Mouse (Mus musculus) hindbrain, embryonic 13.5 days (tissue): ENCODE data around the gene Ccdc144b. TPM values are rescaled to one million over a fixed set of nuclear protein-coding genes. Genes with fewer than 3 reads are reported as not detected.

Experiments
- ATAC-seq: fragments of 200-750 bp; cut with Nextera tagmentation; 2 replicates; pipeline ENCODE4 v1.8.0; 2017; ENCODE audit warnings: moderate TSS enrichment; ENCODE audit not compliant: low FRiP score
- H3K27ac ChIP-seq: fragments of 300-500 bp; sonication (generic); 2 replicates; pipeline ENCODE4 v1.5.1; 2015; ENCODE audit warnings: inconsistent platforms, mild to moderate bottlenecking, moderate library complexity
- H3K27me3 ChIP-seq: fragments of 300-500 bp; sonication (generic); 2 replicates; pipeline ENCODE4 v1.6.1; 2015; ENCODE audit warnings: mild to moderate bottlenecking, inconsistent platforms
- H3K36me3 ChIP-seq: fragments of 300-500 bp; sonication (generic); 2 replicates; pipeline ENCODE4 v1.6.1; 2015; ENCODE audit warnings: mild to moderate bottlenecking, inconsistent platforms
- H3K4me1 ChIP-seq: fragments of 300-500 bp; sonication (generic); replicated peaks from 2 replicates; pipeline ENCODE4 v1.6.1; 2015; ENCODE audit warnings: inconsistent platforms
- H3K4me2 ChIP-seq: fragments of 300-500 bp; sonication (generic); 2 replicates; pipeline ENCODE4 v1.6.1; 2015; ENCODE audit warnings: inconsistent platforms, mild to moderate bottlenecking, moderate library complexity
- H3K4me3 ChIP-seq: fragments of 300-500 bp; sonication (generic); 2 replicates; pipeline ENCODE4 v1.5.1; 2015; ENCODE audit warnings: mild to moderate bottlenecking, inconsistent platforms
- H3K9ac ChIP-seq: fragments of 300-500 bp; sonication (generic); 2 replicates; pipeline ENCODE4 v1.6.1; 2015; ENCODE audit warnings: mild to moderate bottlenecking, inconsistent platforms
- H3K9me3 ChIP-seq: fragments of 300-500 bp; sonication (generic); 2 replicates; pipeline ENCODE4 v1.6.1; 2016; ENCODE audit warnings: inconsistent platforms
- WGBS: fragments of 180-500 bp; shearing (Covaris S2); methylation state at CpG from one replicate; pipeline ENCODE4 v1.1.7; 2015; 5-methylcytosine and 5-hydroxymethylcytosine counted together
- polyA plus RNA-seq: library from polyadenylated mRNA; unstranded; fragments of >200 nt; fragmentation: Nextera tagmentation; extraction: Ambion mirVana; gene quantifications from 2 replicates; pipeline ENCODE4 v1.2.1, GENCODE M21; 2015

Ccdc144b gene
- not detected in 2 replicates for polyA plus RNA-seq

DNA sequence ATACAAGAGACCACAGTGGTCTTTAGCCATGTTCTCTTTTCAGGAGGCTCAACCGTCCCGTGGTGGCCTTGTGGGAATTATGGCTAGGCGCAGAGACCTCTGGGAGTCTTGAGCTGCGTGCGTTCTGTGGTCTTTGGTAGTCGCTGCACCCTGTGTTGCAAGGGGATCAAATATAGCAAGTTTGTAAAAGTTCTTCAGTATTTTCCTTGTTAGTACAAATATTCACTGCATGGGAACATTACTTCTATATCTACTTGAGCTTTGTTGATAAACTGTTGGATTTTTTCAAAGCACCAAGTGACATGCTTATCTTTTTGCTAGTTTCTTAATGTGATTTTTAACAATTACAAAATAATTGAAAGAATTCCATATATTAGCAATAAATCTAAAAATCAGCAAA is at the start of gene Ccdc144b:
Ccdc144b (minus strand) TSS at position 101 of the 400 bp plus-strand sequence.
- no peaks in the 10 kb centered on the region for H3K27me3 ChIP-seq
- H3K27ac ChIP-seq: no peak within 1 kb of the TSS
- 95% methylated on average over 6 of the region's 6 CpGs for WGBS
- H3K4me3 ChIP-seq: no peak within 1 kb of the TSS
- H3K9me3 ChIP-seq: no peaks in the 10 kb centered on the region
- H3K9ac ChIP-seq: no peak within 1 kb of the TSS
- no peaks in the 10 kb centered on the region for H3K36me3 ChIP-seq
- no peak for ATAC-seq
- H3K4me1 ChIP-seq: no peaks in the 10 kb centered on the region
- H3K4me2 ChIP-seq: no peak within 1 kb of the TSS

DNA sequence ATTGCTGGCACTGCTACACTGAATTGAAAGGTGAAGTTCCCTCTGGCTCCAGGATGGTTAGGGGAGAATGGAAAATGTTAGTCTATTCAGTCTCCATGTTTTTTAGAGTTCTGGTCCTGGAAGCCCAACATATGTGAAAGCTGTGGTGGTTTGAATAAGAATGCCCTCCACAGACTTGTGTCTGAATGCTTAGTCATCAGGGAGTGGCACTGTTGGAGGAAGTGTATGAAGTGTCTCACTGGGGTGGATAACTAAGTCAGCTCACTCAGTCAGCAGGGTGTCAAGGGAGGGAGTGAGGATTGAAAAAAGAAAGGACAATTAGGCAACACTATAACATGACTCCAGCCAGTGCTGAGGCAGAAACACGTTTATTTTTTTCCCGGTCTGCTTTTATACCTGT is 42.0 kb upstream of the Ccdc144b start:
- Histone ChIP-seq H3K27ac (no peak overlapping the region), H3K9ac (no peak overlapping the region), H3K9me3 (no peaks in the 10 kb centered on the region), H3K4me1 (no peaks in the 10 kb centered on the region), H3K36me3 (peaks cover 20% of the 10 kb centered on the region), H3K4me3 (no peak overlapping the region), H3K27me3 (no peaks in the 10 kb centered on the region), H3K4me2 (no peak overlapping the region)
- ATAC-seq: no peak
- 84% methylated on average over 2 of the region's 2 CpGs for WGBS

DNA sequence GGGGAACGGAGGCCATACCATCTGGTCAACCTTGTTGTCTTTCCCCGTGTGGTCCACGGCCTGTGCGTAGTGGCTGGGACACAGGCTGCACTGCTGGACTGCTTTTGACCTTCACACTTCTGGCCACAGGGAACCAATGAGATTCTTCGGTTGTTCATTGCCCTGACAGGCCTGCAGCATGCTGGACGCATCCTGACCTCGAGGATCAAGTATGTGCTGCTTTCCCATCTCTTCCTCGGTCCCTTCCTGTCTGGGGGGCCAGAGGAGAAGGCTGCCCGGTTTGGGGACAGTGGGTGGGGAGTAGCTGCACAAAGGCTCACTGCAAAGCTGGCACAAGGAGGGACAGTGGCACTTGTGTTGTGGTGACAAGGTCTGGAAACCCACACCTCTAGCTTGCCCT is 34.2 kb upstream of the Ccdc144b start:
- H3K9ac ChIP-seq: no peak overlapping the region
- H3K4me3 ChIP-seq: no peak overlapping the region
- no peak overlapping the region for H3K27ac ChIP-seq
- no peaks in the 10 kb centered on the region for H3K27me3 ChIP-seq
- no peaks in the 10 kb centered on the region for H3K4me1 ChIP-seq
- WGBS: 95% methylated on average over 9 of the region's 9 CpGs
- no peak overlapping the region for H3K4me2 ChIP-seq
- H3K36me3 ChIP-seq: peaks cover 90% of the 10 kb centered on the region
- no peaks in the 10 kb centered on the region for H3K9me3 ChIP-seq
- no peak for ATAC-seq

DNA sequence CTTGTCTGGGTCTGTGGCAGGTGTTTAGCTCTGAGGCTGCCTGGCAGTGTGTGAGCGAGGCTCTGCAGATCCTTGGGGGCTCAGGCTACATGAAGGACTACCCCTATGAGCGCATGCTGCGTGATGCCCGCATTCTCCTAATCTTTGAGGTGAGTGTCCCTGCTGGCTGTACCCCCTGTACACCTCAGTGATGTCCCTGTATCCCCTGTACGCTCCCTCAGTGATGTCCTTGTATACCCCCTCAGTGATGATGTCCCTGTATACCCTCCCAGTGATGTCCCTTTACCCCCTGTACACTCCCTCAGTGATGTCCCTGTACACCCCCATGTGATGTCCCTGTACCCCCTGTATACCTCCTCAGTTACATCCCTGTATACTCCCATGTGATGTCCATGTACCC is 32.0 kb upstream of the Ccdc144b start:
- no peaks in the 10 kb centered on the region for H3K4me1 ChIP-seq
- no peak overlapping the region for H3K4me2 ChIP-seq
- peaks cover 96% of the 10 kb centered on the region for H3K36me3 ChIP-seq
- 96% methylated on average over 5 of the region's 5 CpGs for WGBS
- no peak overlapping the region for H3K4me3 ChIP-seq
- H3K27me3 ChIP-seq: no peaks in the 10 kb centered on the region
- no peak overlapping the region for H3K9ac ChIP-seq
- no peak overlapping the region for H3K27ac ChIP-seq
- 0 out of 2 replicates have a peak, but pooled peaks have one; percentile 38 for ATAC-seq
- H3K9me3 ChIP-seq: no peaks in the 10 kb centered on the region

DNA sequence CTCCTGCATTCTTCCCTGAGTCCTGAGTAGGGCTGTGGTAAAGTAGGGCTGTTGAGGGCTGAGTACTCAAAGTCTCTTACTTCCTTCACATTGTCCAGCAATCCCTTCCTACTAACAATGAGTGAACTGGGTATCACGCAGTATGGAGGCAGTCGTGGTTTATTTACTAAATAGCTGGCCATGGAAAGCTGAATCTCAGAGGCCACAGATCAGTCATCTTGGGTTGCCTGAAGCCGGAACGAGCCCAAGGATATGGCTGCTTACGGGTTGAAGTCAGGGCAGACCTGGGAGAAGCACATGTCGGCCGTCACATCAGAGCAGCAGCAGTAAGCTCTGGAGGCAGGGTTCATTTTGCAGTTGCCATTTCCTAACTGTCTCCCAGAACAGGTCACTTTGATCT is 30.0 kb upstream of the Ccdc144b start:
- no peak overlapping the region for H3K4me2 ChIP-seq
- H3K9me3 ChIP-seq: no peaks in the 10 kb centered on the region
- H3K27ac ChIP-seq: no peak overlapping the region
- no peak overlapping the region for H3K9ac ChIP-seq
- WGBS: 97% methylated on average over 7 of the region's 7 CpGs
- no peaks in the 10 kb centered on the region for H3K27me3 ChIP-seq
- no peak overlapping the region for H3K4me3 ChIP-seq
- no peak for ATAC-seq
- no peaks in the 10 kb centered on the region for H3K4me1 ChIP-seq
- H3K36me3 ChIP-seq: peaks cover 96% of the 10 kb centered on the region

DNA sequence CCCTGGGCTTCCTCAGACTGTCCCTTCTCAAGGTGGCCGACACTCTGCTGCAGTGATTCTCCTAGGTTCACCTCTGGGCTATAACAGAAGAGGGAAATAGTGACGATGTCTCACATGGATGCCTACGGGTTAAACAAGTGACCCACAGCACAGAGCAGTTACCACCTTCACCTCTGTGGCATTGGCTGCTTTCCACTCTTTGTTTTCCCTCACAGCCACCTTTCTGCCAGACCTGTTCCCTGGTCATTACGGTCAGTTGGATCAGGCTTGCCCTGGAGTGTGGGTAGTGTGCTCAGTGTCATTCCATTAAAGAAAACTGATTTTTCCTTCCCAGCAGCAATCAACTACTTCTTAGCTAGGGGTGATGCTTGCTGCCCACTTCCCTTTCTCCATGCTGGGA is 29.5 kb upstream of the Ccdc144b start:
- Histone ChIP-seq H3K4me3 (no peak overlapping the region), H3K4me2 (no peak overlapping the region), H3K9ac (no peak overlapping the region), H3K9me3 (no peaks in the 10 kb centered on the region), H3K36me3 (peaks cover 96% of the 10 kb centered on the region), H3K27me3 (no peaks in the 10 kb centered on the region), H3K4me1 (no peaks in the 10 kb centered on the region), H3K27ac (no peak overlapping the region)
- 97% methylated on average over 4 of the region's 4 CpGs for WGBS
- ATAC-seq: no peak

DNA sequence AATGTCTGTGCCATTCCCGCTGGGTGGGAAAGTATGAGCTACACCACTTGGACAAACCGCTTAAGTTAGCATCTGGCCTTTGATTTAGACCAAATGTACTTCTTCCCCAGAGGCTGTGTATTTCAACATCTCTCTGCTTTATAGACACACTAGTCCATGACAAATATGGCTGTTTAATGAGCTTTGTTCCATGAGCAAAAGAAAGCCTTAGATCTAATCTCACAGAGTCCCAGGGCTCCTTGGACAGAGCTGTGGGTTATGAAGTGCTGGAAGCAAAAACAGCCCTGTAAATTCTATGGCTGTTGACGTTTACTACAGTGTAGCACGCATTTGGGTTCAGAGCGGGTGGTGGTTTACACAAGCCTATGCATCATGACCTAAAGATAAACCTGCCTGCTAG is 27.4 kb upstream of the Ccdc144b start:
- H3K27ac ChIP-seq: no peak overlapping the region
- H3K4me3 ChIP-seq: no peak overlapping the region
- no peak overlapping the region for H3K9ac ChIP-seq
- ATAC-seq: no peak
- no peaks in the 10 kb centered on the region for H3K4me1 ChIP-seq
- 96% methylated on average over 5 of the region's 5 CpGs for WGBS
- H3K27me3 ChIP-seq: no peaks in the 10 kb centered on the region
- peaks cover 96% of the 10 kb centered on the region for H3K36me3 ChIP-seq
- H3K9me3 ChIP-seq: no peaks in the 10 kb centered on the region
- H3K4me2 ChIP-seq: no peak overlapping the region

DNA sequence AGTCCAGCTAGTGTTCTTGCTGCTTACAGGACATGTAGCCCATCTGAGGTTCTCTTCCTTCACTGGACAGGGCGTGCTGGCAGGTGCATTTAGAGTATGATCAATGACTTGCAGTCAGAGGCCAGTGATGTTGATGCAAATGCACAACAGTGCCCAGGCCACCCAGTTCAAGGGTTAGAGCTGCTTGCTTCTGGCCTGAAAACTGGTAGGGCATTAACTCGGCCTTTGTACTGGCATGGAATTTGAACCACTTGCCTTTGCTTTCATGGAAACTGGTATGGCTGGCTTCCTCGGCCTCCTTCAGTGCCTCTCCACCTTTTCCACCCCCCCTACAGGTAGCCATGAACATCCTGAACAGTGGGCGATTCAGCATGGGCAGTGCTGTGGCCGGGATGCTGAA is 26.5 kb upstream of the Ccdc144b start:
- WGBS: 90% methylated on average over 5 of the region's 5 CpGs

DNA sequence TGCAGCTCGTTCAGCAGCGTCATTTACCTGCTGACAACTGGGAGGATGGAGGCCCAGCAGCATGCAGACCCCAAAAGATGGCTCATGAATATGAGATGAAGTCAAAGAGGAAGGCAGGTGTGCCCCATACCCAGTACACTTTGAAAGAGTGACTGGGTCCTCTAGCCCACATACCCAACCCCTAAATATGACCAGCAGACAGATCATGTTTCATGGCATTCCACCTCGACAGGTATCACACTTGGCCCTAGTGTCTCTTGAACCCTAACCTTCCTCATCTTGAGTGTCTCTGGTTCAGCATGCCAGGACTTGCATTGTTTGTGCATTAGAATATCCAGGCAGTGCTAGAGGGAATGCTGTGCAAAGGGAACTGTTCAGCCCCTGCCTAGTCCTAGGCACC is 24.0 kb upstream of the Ccdc144b start:
- Histone ChIP-seq H3K9me3 (no peaks in the 10 kb centered on the region), H3K9ac (no peak overlapping the region), H3K27me3 (no peaks in the 10 kb centered on the region), H3K36me3 (peaks cover 91% of the 10 kb centered on the region), H3K4me1 (no peaks in the 10 kb centered on the region), H3K27ac (no peak overlapping the region), H3K4me3 (no peak overlapping the region), H3K4me2 (no peak overlapping the region)
- no peak for ATAC-seq
- 96% methylated on average over 3 of the region's 3 CpGs for WGBS

More for the DNA sequence above, 26.5 kb upstream of the Ccdc144b start:
- no peaks in the 10 kb centered on the region for H3K4me1 ChIP-seq
- no peak overlapping the region for H3K4me2 ChIP-seq
- H3K36me3 ChIP-seq: peaks cover 96% of the 10 kb centered on the region
- no peak overlapping the region for H3K9ac ChIP-seq
- H3K27me3 ChIP-seq: no peaks in the 10 kb centered on the region
- H3K27ac ChIP-seq: no peak overlapping the region
- no peak for ATAC-seq
- no peak overlapping the region for H3K4me3 ChIP-seq
- H3K9me3 ChIP-seq: no peaks in the 10 kb centered on the region

DNA sequence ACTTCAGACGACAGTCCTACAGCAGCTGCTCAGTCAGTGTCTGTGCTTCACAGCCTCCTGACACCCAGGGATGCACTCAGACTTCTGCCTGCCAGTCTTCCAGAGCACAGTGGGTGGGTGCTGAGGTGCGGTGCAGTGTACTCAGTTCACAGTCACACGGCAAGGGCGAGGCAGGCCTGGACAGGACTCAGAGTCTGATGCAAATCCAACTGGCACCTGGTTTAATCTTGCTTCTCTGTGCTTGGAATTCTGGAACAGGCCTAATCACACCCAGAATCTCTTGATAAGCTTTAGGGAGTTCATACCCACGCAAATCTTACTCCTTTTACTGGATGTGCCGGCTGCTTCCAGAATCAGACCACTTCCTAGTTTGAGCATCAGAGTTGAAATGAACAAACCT is 22.1 kb upstream of the Ccdc144b start:
- WGBS: 95% methylated on average over 6 of the region's 6 CpGs
- Histone ChIP-seq H3K27ac (no peak overlapping the region), H3K9me3 (no peaks in the 10 kb centered on the region), H3K27me3 (no peaks in the 10 kb centered on the region), H3K9ac (no peak overlapping the region), H3K36me3 (peaks cover 82% of the 10 kb centered on the region), H3K4me3 (no peak overlapping the region), H3K4me2 (no peak overlapping the region), H3K4me1 (no peaks in the 10 kb centered on the region)
- no peak for ATAC-seq

DNA sequence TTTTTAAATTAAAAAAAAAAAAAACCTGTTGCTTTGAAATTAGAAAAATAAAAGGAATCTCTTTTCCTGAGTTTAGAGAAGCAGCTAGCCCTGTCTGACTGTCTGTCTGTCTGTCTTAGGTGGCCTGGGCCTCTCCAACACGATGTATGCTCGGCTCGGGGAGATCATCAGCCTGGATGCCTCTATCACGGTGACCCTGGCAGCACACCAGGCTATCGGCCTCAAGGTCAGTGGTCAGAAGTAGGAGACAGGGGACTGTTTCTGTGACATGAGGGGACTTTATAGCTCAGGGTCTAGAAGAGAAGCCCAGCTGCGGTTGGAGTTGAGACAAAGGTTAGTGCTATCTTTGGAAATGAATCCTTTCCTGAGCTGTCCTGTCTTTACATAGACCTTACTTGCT is 20.9 kb upstream of the Ccdc144b start:
- Histone ChIP-seq H3K4me1 (0 out of 2 replicates have a peak, but pooled peaks cover under 1% of the 10 kb centered on the region), H3K27ac (no peak overlapping the region), H3K4me3 (no peak overlapping the region), H3K4me2 (no peak overlapping the region), H3K9ac (no peak overlapping the region), H3K9me3 (no peaks in the 10 kb centered on the region), H3K36me3 (peaks cover 72% of the 10 kb centered on the region), H3K27me3 (no peaks in the 10 kb centered on the region)
- no peak for ATAC-seq
- 94% methylated on average over 6 of the region's 6 CpGs for WGBS

DNA sequence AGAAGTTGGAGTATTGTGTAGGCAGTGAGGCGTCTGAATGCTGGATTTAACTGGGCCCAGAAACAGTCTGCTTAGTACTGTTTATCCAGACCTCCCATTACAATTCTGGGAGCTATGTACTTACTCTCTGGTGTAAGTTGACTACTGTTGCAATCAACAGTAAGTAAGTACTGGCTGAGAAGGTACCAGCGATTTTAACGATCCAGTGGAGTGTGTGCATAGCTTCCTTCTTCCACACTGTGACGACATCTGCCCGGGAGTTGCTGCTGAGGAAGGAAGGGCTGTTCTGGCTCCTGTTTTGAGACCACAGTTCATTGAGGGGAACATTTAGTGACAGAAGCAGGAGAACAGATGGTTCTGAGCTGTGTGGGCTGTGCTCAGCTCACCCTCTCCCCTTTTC is 17.7 kb upstream of the Ccdc144b start:
- 95% methylated on average over 5 of the region's 5 CpGs for WGBS
- no peaks in the 10 kb centered on the region for H3K27me3 ChIP-seq
- H3K9me3 ChIP-seq: no peaks in the 10 kb centered on the region
- H3K4me3 ChIP-seq: no peak overlapping the region
- ATAC-seq: no peak
- H3K27ac ChIP-seq: no peak overlapping the region
- H3K36me3 ChIP-seq: peaks cover 40% of the 10 kb centered on the region
- H3K9ac ChIP-seq: no peak overlapping the region
- H3K4me1 ChIP-seq: peaks cover 26% of the 10 kb centered on the region
- H3K4me2 ChIP-seq: no peak overlapping the region

DNA sequence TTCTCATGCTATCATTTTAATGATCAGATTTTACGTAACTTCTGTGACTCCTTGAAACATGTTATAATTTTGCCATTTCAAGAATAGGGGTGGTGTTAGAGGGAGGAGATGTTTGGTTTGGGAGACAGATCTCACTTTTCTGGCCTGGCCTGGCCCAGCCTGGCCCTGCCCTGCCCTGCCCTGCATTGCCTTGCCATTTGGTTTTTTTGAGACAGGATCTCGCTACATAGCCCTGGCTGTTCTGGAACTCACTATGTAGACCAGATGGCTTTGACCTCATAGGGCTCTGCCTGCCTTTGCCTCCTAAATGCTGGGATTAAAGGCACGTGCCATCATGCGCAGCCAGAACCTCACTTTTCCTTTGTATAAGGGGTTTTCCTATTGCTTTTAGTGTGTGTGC is 17.1 kb upstream of the Ccdc144b start:
- Histone ChIP-seq H3K9ac (no peak overlapping the region), H3K4me1 (peaks cover 26% of the 10 kb centered on the region)
- 94% methylated on average over 4 of the region's 4 CpGs for WGBS

More for the DNA sequence above, 17.1 kb upstream of the Ccdc144b start:
- Histone ChIP-seq H3K27me3 (no peaks in the 10 kb centered on the region), H3K4me3 (no peak overlapping the region), H3K9me3 (no peaks in the 10 kb centered on the region), H3K27ac (no peak overlapping the region), H3K36me3 (peaks cover 34% of the 10 kb centered on the region), H3K4me2 (no peak overlapping the region)
- no peak for ATAC-seq
